Mouse (Mus musculus) retina, postnatal 7 days (tissue): ENCODE measurements around the gene Cited4.
A peak's percentile ranks its signal among the peaks of the same experiment; 100 is the strongest.

Experiments
- DNase-seq: peaks from one replicate; pipeline ENCODE4 v3.0.0-alpha.2; 2012; ENCODE audit warnings: low read depth, low spot score

Cited4 gene

DNA sequence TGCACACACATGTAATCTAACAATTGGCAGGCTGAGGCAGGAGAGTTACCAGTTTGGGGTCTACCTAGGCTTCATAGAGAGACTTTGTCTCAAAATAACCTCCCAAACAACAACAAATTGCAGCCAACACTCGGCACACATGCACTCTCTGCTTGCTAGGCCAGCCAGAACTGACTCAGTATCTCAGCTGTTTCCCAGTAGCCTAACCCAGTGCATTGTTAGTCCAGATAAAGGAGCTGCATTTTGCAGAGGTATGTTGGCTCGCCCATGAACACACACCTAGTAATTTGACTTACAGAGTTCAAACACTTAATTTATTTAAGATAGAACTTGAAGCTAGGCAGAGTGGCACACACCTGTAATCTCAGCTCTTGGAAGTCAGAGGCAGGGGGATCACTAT lies 9.3 kb downstream of the Cited4 start:
- no peak for DNase-seq

DNA sequence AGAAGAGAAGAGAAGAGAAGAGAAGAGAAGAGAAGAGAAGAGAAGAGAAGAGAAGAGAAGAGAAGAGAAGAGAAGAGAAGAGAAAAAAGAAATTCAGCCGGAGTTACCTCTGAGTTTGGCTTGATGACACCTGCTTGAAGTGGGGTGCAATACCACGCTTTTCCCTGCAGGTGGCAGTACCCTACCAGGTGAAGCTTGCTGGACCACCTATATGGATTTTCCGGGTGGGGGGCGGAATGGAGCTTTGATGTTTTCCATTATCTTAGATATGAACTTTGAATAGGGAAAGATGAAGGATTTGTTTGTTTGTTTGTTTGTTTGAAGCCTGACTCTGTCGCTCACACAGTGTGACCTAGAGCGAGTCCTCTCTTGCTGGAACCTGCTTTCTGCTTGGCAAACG lies 14.6 kb downstream of the Cited4 start:
- DNase-seq, result no peak

DNA sequence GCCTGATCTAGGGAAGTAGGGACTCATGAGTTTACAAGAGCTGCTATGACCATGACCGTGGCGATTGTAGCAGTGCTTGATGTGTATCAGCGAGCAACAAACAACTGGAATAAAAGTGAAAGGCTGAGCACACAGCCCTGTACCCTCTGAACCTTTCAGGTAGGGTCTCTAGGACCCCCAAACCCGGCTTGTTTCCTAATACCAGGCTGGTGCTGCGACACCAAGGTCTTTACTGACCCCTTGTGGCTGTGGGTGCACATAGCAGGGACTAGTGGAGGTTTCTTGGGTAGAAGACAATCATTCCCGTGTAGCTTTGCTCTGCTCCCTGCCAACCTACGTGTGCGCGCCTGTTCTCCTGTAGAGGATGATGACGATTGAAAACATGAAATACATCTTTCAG lies 15.8 kb downstream of the Cited4 start:
- peak; percentile 47 for DNase-seq

DNA sequence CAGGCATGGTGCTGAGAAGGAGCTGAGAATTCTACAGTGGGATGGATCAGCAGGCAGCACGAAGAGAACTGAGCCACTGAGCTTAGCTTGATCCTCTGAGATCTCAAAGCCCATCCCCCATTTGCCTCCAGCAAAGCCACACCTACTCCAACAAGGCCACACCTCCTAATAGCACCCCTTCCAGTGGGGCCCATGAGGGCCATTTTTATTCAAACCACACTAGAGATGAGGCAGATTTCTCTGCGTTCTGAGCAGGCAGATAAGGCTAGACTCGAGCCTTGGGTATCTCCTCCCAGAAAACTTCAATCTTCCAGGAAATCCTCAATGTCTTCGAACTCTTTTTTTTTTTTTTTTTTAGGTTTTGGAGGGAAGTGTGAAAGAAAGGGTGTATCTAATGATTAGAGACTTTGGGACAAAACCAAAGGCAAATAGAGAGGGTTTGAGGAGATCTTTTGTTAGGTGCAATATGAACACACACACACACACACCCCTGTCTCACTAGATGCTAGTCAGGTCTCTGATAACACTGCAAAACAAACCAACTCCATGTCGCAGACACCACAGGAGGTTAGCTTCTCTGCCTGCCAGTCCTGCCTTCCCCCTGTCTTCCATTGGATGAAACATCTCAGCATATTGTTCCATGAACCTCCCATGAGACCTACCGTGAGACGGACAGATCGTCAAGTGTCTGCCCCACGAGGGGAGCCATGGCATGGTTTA lies 17.1 kb downstream of the Cited4 start:
- no peak for DNase-seq

GRCm38 (mm10) chr4:120687282-120687681 lies 20.9 kb downstream of the Cited4 start:
- DNase-seq, result no peak

DNA sequence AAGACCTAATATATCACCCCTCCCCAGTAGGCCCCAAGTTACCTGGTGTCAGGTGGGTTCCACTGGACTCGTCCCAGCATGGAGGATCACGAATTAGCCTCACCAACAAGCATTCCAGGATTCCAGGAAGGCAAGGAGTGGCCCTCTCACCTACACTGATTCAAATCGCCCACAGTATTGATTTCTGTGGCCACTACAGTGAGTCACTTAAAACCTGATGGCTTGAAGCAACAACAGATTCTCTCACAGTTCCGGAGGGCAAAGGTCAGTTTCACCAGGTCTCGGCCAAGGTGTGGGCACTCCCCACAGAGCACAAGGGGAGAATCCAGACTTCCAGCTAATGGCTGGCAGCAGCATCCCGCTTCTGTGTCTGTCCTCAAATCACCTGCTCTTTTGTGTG lies 22.9 kb downstream of the Cited4 start:
- no peak for DNase-seq

GRCm38 (mm10) chr4:120692717-120693116 lies 26.3 kb downstream of the Cited4 start:
- DNase-seq, result no peak

GRCm38 (mm10) chr4:120697353-120697752 lies 31.0 kb downstream of the Cited4 start:
- DNase-seq, result no peak

GRCm38 (mm10) chr4:120697799-120698484 lies 31.6 kb downstream of the Cited4 start:
- DNase-seq, result no peak

DNA sequence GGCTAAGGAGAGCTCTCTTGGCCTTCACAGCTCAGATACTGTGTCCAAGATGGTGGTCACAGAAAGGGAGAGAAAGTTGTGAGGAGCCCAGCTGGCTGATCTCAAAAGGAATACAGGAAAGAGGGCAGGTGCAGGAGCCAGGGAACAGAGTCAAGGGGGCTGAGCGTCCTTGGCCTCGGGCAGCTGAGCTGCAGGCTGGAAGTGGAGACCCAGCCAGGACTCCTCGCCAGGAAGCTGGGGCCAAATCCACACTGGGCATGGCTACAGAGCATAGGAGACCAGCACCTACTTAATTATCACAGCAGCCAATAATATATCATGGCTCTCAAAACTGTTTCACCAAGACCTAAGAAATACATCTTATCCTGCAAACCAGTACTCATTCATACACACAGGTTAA lies 34.8 kb downstream of the Cited4 start:
- no peak for DNase-seq

GRCm38 (mm10) chr4:120702056-120702455 lies 35.7 kb downstream of the Cited4 start:
- DNase-seq, result no peak

DNA sequence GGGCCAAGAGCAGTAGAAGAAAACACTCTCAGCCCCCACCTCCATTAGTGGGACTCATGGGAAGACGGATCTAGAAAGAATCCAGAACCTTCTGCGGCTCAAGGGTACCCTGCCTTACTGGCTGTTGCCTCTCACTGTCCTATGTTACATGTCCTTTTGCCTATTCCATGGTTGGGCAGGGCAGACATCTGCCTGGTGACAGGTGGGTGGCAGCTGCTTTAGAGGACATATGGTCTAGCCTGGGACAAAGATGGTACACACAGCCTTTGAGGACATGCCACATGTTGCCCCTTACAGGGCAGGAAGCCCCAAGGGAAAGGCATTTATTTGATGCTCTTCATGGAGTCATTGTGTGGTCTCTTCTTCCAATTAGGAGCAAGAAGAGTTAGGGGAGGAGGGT lies 36.1 kb downstream of the Cited4 start:
- DNase-seq, result no peak

- DNase-seq, result no peak
These were observed 45.9 kb downstream of the Cited4 start for GRCm38 (mm10) chr4:120712236-120712635.

GRCm38 (mm10) chr4:120713021-120713420 lies 46.6 kb downstream of the Cited4 start:
- DNase-seq, result no peak

- DNase-seq, result no peak
These were observed 47.6 kb downstream of the Cited4 start for GRCm38 (mm10) chr4:120713856-120714497.

DNA sequence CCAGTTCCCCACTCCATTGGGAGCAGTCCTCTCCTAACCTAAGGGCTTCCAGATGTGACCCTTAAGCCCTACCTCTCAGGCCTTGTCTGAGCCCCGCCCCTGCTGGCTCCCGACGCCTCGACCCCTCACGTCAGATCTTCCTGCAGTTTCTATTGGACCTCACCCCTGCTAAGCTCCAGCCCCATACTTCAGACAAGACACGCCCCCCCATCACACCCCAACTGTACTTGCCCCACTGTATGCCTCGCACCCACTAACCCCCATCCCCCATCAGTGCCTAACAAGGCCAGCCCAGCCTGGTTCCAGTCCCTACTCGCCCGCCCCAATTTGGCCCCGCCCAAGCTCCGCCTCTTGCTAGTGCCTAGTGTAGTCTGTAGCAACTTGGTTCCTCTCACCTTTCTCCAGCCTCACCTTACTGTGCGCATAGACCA lies 49.8 kb downstream of the Cited4 start:
- no peak for DNase-seq

DNA sequence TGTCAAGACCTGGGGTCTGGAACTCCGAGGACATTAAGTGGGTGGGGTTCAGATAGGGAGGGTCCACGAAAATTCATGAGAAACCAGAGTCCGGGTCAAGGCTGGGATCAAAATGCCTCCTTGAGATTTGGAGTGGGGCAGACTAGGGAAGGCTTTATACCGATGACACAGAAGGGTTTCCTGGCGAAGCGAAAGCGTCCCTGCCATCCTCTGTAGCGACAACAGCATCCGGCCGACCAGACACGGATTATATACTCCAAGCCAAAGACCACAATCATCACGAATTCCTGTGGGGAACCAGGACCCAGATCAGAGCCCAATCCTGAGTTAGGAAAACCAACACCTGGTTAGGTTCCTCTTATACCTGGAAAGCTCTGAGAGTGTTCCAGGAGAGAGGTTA lies 50.4 kb downstream of the Cited4 start:
- no peak for DNase-seq
